Mouse (Mus musculus): ENCODE measurements around the gene Hmgn1. TPM values are rescaled to one million over a fixed set of nuclear protein-coding genes. Genes with fewer than 3 reads are reported as not detected.
"Not testable (repeated sequence)": the region's sequence is repeated elsewhere in the genome, so short reads cannot be mapped to it uniquely, and the experiment has no call there.

Gene Hmgn1
- total RNA-seq (2015) (123 and 124 TPM in 2 replicates), total RNA-seq (2017) (120 and 271 TPM in 2 replicates)

DNA sequence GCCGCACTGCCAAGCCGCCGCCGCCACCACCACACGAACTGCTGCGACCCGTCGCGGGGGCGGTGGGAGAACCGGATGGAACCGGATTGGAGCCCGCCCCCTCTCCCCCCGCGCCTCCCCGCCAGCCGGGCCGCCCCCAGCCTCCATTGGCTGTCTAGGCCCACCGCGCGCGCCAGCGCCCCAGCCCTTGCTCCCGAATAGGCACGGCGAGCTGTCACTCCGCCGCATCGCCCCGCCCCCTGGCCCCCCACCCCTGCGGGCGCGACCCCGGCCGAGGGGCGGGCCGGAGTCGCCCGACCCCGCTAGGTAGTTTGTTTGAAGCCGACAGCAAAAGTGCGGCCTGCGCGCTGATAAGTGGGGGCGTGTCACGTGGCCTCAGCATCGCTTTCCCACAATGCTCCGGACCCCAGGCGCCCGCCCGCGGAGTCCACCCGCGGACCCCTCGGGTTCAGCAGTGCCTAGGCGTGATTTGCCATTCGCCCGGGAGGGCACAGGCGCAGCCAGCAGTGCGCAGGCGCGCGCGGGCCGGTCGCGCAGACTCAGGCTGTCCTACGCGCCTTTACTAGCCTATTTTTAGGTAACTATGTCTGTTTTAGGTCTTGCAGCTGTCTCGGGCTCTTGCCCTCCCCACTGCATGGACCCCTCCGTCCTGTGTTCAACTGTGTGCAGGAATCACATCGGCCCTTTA, at the start of gene Hmgn1:
Hmgn1 (minus strand) TSS at position 73 of the 688 bp plus-strand sequence.
- peak; percentile 80 for ATAC-seq (replicated peaks; ENCODE audit: poor library complexity)

DNA sequence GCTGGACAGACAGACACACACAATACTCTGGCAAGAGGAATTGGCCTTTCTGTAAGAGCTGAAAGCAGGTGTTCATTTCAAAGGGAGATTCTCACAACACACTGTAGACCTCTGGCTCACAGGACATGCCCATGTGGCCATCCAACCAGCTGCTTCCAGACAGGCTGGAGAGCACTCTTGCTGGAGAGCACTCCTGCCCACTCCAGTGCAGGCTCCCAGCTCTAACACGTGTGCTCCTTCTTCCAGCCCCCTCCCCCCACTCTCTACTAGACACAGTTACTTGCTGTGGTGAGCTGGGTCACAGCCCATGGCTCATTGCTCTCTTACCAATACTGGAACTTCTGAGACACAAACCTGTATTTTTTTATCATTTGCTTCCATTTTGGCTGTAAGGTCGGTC, 47.9 kb upstream of the Hmgn1 start:
- ATAC-seq (replicated peaks; ENCODE audit: poor library complexity): no peak

DNA sequence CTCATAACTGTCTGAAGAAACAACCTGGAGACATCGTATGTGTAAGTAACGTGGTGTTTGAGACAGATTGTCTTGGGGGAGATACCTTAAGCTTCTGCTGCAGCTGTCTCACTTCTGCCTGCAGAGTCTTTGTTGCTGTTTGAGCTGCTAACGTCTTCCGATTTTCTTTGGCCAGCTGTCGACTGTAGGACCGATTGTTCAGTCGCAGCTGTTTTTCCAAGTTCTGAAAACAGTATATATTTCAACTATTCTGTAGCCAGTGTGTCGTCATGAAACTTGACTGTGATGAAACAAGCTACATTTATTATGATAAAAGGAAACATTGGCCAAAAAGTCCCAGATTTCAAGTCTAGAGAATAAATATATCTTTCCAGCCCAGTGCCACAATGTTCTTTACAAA, 46.1 kb upstream of the Hmgn1 start:
- ATAC-seq (replicated peaks; ENCODE audit: poor library complexity): no peak

DNA sequence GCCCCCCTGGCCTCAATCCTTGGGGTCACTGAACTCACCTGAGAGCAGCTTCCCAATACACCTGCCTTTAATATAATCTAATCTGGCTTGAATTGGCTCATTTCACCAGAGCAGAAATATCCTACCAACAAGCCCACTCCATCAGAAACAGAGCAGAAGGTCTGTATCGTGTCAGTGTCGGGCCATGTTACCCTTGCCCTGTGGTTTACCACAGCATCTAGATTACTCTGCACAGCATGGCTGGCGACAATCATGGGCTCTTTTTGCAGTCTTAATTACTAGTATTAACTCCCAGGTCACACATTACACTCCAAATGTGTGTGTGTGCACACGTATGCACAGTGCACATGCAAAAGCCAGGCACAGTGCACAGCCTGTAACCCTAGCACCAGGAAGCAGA, 41.3 kb upstream of the Hmgn1 start:
- ATAC-seq (replicated peaks; ENCODE audit: poor library complexity): peak; percentile 42; the same call in 1 of the 2 replicates

DNA sequence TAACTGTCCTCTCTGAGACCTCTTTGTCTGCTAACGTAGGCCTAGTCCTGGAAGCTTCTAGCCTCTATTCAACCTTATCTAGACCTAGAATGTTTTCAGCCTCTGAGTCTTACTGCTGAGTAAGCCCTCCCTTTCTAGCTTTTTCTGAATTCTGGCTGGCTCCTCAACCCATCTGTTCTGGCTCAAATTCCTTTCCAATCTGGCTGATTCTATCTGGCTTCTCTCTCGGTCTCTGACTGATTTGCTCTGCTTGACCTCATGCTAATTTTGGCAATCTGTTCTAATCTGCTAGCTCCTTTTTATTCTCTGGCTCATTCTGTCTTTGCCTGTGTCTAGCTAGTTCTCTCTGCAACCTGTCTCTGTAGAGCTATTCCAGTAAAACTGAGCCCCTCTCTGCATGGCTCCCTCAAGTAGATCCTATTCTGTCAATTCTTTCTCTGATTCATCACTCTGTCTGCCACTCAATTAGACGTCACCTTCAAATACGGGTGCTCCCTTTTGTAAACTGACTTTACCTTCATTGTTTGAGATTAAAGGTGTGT, 38.3 kb upstream of the Hmgn1 start:
- ATAC-seq (replicated peaks; ENCODE audit: poor library complexity): no peak

DNA sequence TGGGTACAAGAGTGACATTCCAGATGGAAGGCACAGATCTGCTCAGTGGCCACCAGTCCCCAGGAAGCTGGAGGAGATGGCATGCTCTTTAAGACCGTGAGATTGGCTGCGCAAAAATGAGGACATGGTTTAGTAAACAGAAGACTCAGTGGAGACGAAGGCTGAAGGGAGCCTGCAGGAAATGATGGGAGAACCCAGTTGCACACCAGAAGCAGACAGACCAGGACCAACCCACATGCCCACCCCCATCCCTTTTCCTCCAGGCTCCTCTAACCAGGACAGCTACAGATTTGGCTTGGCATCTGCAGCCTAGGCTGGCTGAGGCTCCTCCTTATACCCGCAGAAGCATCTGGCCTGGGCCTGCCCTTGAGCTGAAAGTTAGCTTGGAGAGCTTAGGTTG, 33.8 kb upstream of the Hmgn1 start:
- no peak for ATAC-seq (replicated peaks; ENCODE audit: poor library complexity)

DNA sequence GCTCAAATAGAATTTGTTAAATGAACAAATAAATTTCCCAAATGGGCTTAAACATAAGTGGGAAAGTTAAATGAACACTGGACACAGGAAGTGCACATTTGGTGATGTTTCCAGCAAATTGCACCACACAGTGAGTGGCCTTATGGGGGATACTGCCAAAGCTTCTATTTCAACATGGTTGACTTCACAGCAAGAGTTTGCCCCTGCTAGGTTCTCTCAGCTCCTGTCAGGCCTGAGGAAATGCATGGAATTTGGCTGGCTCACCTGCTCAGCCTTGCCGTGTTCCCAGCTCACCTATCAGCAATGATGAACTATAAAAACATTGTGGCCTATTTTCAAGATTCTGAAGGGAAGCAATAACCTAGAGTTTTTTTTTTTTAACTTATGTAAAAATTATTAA, 33.4 kb upstream of the Hmgn1 start:
- no peak for ATAC-seq (replicated peaks; ENCODE audit: poor library complexity)

DNA sequence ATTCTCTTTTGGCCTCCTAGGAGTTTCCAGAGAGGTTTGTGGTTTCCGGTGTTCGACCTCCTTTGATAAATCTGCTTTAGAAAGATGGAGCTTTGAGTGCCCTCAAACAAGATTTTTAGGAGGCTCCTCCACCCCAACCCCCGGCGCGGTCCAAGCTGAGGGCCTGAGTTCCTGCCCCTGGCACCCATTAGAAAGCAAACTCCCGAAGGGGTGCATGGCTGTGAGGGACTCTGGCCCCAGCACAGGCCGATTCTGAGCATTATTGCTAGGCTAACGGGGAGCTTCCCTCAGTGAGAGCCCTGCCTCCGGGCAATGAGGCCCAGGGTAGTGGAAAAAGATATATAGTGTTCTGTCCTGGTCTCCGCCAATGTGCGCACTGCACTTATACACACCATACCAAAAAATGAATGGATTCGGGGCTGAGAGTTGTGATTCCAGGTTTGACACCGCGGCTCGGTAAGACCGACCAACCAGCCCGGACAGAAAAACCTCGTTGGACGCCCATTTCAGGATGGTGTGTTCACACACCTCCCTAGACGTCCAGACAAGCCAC, 32.3 kb upstream of the Hmgn1 start:
- ATAC-seq (replicated peaks; ENCODE audit: poor library complexity): no peak

DNA sequence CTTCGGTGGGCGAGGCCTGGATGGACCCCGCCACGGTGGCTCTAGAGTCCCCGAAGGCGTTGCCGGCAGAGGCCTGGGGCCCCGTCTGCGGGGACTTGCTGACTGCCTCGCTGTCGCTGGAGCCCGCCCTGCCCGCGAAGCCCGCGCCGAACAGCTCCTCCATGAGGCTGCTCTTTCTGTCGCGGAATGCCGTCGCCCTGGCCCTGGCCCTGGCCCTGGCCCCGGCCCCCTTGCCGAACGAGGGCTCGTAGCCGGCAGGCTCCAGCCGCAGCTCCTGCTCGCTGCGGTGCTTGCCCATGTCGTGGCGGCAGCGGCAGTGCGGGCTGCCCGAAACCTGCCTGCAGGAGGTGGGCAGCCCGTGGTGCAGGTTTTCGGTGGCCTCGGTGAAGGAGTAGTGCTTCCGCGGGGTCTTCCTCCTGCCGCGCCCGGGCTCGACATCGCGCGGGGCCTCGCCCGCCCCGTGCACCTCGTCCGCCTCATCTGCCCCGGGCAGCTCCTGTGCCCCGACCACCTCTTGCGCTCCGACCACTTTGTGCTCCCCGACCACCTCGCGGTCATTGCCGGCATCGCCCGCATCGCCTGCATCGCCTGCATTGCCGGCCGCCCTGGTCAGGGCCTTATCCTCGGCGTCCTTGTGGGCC, 31.7 kb upstream of the Hmgn1 start:
- ATAC-seq (replicated peaks; ENCODE audit: poor library complexity): peak; percentile 85

DNA sequence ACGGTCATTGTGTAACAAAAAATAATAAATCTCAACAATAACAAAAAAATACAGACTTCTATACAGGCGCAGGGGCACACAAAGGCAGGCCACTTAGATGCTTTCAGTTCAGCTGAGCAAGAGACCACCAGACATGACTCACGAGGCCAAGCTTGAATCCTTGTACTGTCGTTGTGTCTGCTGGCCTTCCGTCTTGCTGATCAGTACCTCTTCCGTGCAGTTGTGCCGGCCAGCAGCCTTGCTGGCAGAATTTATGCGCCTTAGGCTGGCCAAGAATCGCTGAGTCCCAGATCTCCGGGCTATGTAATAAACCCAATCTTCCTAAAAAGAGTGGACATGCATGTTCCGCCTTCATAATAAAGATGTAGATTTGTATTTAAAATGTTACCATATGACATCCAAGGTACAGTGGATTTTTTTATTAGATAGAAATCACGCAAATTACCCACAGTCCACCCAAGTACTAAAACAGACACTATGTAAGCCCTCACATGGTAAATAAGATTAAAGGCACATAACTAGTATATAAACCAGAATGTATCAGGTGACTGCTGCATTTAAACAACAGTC, 31.1 kb upstream of the Hmgn1 start:
- ATAC-seq (replicated peaks; ENCODE audit: poor library complexity): no peak

DNA sequence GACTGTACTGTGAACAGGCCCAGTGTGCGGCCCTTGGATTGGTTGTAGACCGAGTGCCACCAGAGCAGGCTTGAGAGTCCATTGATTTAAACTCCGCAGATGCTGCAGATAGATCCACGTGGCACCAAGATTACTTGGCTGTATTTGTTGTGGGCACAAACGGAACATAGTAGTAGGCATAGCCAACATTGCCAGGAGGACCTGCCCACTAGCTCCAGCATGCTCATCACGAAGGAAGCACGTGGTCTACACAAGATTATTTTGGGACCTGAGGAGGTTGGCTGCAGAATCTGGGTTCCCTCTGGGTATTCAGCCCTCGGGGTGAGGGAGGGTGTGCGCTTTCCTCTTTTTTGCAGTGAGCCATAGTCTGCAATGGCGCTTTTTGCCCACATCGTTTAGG, 29.6 kb upstream of the Hmgn1 start:
- no peak for ATAC-seq (replicated peaks; ENCODE audit: poor library complexity)

DNA sequence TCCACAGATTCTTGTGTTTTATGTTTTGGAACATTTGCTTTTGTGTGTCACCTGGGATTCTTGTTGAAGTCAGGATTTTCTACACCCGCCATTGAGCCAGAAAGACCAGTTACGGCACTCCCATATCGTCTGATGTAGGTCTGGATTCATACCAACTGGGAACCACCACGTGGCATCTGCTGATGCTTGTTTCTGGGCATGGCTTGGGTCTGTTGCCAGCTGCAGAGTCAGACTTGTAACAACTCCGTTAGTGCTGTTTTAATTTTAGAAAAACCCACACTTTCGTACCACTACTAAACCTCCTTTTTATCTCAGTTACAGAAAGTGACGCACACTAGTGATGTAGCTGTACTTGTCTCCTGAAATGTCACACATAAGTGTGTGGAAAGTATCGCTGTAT, 28.5 kb upstream of the Hmgn1 start:
- ATAC-seq (replicated peaks; ENCODE audit: poor library complexity): no peak

DNA sequence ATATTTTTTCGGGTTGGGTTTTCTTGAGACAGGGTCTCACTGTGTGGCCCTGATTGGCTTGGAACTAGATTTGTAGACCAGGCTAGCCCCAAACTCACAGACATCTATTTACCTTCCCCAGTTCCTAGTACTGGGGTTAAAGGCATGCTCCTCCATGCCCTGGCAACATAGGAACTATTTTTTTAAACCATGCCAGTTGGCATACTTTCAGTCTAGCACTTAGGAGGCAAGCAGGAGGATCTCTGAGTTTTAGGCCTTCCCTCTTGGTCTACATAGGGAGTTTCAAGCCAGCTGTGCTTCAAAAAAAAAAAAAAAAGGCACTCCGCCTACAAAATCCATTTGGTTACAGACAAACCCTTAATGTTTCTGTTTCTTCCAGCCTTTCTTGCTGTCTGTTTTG, 26.9 kb upstream of the Hmgn1 start:
- ATAC-seq (replicated peaks; ENCODE audit: poor library complexity): no peak

DNA sequence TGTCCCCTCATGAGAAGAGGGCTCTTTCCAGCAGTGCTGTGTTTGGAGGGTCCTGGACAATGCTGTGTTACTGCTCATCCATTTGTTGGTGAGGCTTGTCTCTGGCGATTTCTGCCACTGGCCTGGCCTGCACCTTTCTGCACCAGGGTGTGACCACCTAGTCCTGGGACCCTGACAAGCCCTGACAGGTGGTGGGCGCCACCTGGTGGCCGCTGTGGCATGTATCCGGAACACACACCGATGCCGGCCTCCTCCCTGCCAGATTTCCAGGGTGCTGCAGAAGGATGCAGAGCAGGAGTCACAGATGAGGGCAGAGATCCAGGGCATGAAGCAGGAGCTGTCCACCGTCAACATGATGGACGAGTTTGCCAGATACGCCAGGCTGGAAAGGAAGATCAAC, 24.0 kb upstream of the Hmgn1 start:
- peak; percentile 95 for ATAC-seq (replicated peaks; ENCODE audit: poor library complexity)

DNA sequence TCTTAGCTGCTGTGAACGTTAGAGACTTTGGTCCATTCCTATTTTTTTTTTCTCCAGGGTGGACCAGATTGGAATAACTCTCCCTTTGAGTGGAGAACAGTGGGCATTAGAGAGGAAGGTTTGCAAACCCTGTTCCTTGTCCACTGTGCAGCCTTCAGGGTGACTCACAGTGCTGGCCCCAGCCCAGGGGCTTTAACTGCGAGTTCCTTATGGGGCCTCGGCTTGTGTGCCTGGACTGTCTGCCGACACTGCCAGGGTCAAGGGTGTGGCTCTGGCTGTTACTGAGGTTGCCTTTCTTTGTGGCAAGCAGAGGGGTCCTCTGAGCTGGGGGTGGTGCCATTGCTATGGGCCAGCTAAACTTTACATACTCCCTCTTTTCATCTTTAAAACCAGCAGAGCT, 23.5 kb upstream of the Hmgn1 start:
- no peak for ATAC-seq (replicated peaks; ENCODE audit: poor library complexity)

DNA sequence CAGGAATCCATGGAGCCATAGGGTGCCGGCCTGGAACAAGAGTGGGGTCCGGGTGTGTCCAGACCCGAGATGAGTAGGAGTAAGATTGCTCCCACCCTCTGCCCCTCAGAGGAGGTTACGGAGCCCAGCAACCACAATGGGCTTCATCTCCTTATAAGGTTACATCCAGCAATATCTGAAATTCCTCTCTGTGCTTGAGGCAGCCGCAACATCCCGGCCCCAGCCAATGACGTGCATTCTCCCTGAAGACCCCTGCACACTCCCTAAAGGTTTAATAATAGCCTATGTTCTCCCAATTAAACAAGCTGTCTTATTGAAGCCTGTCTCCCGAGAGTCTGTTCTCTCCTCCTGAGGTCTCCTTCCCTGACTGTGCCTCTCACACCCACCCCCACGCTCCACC, 21.8 kb upstream of the Hmgn1 start:
- ATAC-seq (replicated peaks; ENCODE audit: poor library complexity): no peak

DNA sequence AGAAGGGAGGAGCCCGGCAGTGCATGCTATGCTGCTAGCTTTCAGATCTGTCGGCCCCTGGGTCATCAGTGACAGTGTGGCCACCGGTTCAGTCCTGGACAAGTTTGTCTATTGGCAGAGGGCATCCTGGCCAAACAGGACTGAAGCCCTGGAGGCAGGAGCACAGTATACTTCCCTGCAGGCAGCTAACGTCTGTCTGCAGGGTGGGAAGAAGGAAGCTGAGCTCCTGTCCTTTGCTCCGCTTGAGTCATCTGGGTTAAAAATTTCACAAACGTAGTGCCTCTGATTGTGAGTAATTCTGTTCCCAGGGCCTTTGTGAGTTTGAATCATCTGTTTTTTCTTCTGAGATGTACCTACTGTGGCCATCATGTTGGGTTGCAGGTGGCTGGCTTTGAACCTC, 21.3 kb upstream of the Hmgn1 start:
- ATAC-seq (replicated peaks; ENCODE audit: poor library complexity): no peak

DNA sequence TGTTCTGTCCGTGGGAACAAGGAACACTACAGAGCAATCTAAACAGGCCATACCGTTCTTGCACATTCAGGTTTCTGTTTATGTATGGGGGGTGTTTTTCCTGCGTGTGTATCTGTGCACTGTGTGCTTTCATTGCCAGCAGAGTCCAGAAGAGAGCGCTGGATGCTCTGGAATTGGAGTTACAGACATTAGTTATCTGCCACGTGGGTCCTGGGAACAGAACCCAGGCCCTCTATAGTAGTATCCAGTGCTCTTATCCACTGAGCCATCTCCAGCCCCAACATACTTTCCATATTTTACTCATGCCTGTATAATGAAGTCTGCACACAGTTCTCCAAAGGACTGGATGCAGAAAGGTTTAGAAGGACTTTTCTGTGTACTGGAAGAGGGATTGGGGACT, 18.3 kb upstream of the Hmgn1 start:
- peak; percentile 9 for ATAC-seq (replicated peaks; ENCODE audit: poor library complexity)

DNA sequence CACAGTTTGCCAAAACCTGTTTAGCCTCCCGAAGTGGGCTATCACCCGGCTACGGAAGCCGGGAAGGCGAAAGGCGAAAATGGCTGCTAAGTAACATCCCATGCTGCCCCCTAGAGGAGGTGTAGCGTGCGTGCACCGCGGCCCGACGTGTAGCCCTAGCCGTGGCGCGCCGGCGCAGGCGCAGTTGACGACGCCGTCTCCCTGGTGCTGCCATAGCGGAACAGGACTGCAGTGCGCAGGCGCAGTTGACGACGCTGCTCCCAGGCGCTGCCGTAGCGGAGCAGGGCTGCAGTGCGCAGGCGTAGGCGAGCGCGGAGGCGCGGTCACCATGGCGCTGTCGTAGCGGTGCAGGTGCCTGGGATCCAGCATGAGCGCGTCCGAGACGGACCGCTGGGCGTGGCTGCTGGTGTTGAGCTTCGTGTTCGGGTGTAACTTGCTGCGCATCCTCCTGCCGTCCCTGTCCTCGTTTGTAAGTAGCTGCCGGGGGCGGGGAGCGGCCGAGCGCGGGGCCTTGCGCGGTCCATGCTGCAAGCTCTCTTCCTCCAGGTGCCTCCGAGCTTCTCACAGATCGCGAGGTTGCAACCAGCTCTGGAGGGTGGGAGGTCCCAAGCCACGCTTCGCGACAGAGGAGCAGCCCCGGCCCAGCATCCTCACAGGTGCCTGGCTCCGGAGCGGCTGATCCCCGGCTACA, 17.7 kb upstream of the Hmgn1 start, which contains the start of gene Wrb:
Wrb (plus strand) TSS at position 298 of the 691 bp plus-strand sequence.
- ATAC-seq (replicated peaks; ENCODE audit: poor library complexity): peak; percentile 94

DNA sequence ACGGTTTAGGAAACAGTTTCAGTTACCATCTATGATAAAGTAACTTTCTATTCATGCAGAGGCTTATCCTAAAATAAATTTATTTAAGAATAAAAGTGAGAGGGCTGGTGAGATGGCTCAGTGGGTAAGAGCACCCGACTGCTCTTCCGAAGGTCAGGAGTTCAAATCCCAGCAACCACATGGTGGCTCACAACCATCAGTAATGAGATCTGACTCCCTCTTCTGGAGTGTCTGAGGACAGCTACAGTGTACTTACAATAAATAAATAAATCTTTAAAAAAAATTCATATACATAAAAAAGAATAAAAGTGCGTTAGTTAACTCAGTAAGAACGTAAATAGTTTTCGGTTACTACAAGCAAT, 17.2 kb upstream of the Hmgn1 start:
- not testable (repeated sequence) for ATAC-seq (replicated peaks; ENCODE audit: poor library complexity)

DNA sequence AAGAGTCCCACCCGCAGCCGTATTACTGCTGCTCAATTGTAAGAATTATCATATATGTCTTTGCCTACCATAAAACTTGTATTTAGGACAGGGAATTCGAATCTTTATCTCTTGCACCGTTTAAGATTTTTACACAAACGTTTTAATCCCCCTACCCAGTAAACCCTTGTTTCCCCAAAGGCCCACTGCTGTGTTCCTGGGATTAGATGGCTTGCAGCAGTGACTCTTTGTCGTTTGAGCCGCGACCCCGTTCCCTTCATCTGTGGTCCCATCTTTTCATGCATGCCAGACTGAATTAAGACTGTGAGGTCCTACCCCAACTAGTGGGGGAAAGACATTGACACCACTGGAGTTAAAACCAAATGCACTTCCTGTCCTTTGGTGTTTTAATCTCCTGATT, 937 bp upstream of the Hmgn1 start:
- no peak for ATAC-seq (replicated peaks; ENCODE audit: poor library complexity)

Measured in megakaryocyte progenitor cell, adult 5-6 weeks (primary cell).